Mouse (Mus musculus): ENCODE measurements around the gene Gm20696. TPM values are rescaled to one million over a fixed set of nuclear protein-coding genes. Genes with fewer than 3 reads are reported as not detected.

Gm20696 gene
- polyA plus RNA-seq, 1 experiment from 2014 or later, result 3.2 TPM

GRCm38 (mm10) chr6:99330169-99330568 is 336.4 kb downstream of the Gm20696 start:
- Histone ChIP-seq H3K4me2 (no peak overlapping the region), H3K9me3 (no peaks in the 10 kb centered on the region), H3K27ac (no peak overlapping the region), H3K27me3 (no peaks in the 10 kb centered on the region), H3K9ac (no peak overlapping the region), H3K36me3 (no peaks in the 10 kb centered on the region), H3K4me1 (peaks cover 9% of the 10 kb centered on the region), H3K4me3 (no peak overlapping the region)
- no peak for ATAC-seq (ENCODE audit: insufficient number of reproducible peaks, insufficient read depth, low FRiP score, low TSS enrichment, low read depth)
- WGBS, result 74% methylated on average over 4 of the region's 4 CpGs

GRCm38 (mm10) chr6:99328634-99329033 is 338.0 kb downstream of the Gm20696 start:
- Histone ChIP-seq H3K9ac (no peak overlapping the region), H3K4me1 (peaks cover 9% of the 10 kb centered on the region), H3K9me3 (no peaks in the 10 kb centered on the region), H3K27me3 (no peaks in the 10 kb centered on the region), H3K4me2 (no peak overlapping the region), H3K27ac (no peak overlapping the region), H3K36me3 (no peaks in the 10 kb centered on the region), H3K4me3 (no peak overlapping the region)
- no peak for ATAC-seq (ENCODE audit: insufficient number of reproducible peaks, insufficient read depth, low FRiP score, low TSS enrichment, low read depth)
- 25% methylated on average over 2 of the region's 2 CpGs for WGBS

- no peak for ATAC-seq (ENCODE audit: insufficient number of reproducible peaks, insufficient read depth, low FRiP score, low TSS enrichment, low read depth)
- WGBS, result 63% methylated on average over 6 of the region's 6 CpGs
- Histone ChIP-seq H3K4me3 (no peak overlapping the region), H3K9me3 (no peaks in the 10 kb centered on the region), H3K27ac (no peak overlapping the region), H3K4me2 (no peak overlapping the region), H3K36me3 (no peaks in the 10 kb centered on the region), H3K4me1 (peaks cover 9% of the 10 kb centered on the region), H3K27me3 (no peaks in the 10 kb centered on the region), H3K9ac (no peak overlapping the region)
Measured at GRCm38 (mm10) chr6:99328146-99328545, 338.5 kb downstream of the Gm20696 start.

- H3K4me1 ChIP-seq, result peaks cover 9% of the 10 kb centered on the region
- 76% methylated on average over 11 of the region's 11 CpGs for WGBS
- H3K9ac ChIP-seq, result no peak overlapping the region
- no peak overlapping the region for H3K4me3 ChIP-seq
- H3K4me2 ChIP-seq, result no peak overlapping the region
- no peaks in the 10 kb centered on the region for H3K9me3 ChIP-seq
- no peak overlapping the region for H3K27ac ChIP-seq
- no peaks in the 10 kb centered on the region for H3K36me3 ChIP-seq
- H3K27me3 ChIP-seq, result no peaks in the 10 kb centered on the region
- ATAC-seq (ENCODE audit: insufficient number of reproducible peaks, insufficient read depth, low FRiP score, low TSS enrichment, low read depth), result no peak
Measured at GRCm38 (mm10) chr6:99327721-99328120, 338.9 kb downstream of the Gm20696 start.

GRCm38 (mm10) chr6:99325881-99326280 is 340.7 kb downstream of the Gm20696 start:
- H3K9ac ChIP-seq, result no peak overlapping the region
- H3K9me3 ChIP-seq, result no peaks in the 10 kb centered on the region
- ATAC-seq (ENCODE audit: insufficient number of reproducible peaks, insufficient read depth, low FRiP score, low TSS enrichment, low read depth), result no peak
- H3K27ac ChIP-seq, result no peak overlapping the region
- H3K4me2 ChIP-seq, result no peak overlapping the region
- peaks cover 9% of the 10 kb centered on the region for H3K4me1 ChIP-seq
- 100% methylated on average over 2 of the region's 2 CpGs for WGBS
- 0 out of 2 replicates have a peak, but pooled peaks cover 4% of the 10 kb centered on the region for H3K27me3 ChIP-seq
- H3K4me3 ChIP-seq, result no peak overlapping the region
- H3K36me3 ChIP-seq, result no peaks in the 10 kb centered on the region

- Histone ChIP-seq H3K36me3 (no peaks in the 10 kb centered on the region), H3K4me1 (peaks cover 9% of the 10 kb centered on the region), H3K27ac (no peak overlapping the region), H3K9me3 (no peaks in the 10 kb centered on the region), H3K4me2 (no peak overlapping the region), H3K4me3 (no peak overlapping the region), H3K9ac (no peak overlapping the region), H3K27me3 (0 out of 2 replicates have a peak, but pooled peaks cover 4% of the 10 kb centered on the region)
- no peak for ATAC-seq (ENCODE audit: insufficient number of reproducible peaks, insufficient read depth, low FRiP score, low TSS enrichment, low read depth)
- WGBS, result 88% methylated on average over 5 of the region's 5 CpGs
Measured at GRCm38 (mm10) chr6:99325461-99325860, 341.1 kb downstream of the Gm20696 start.

- WGBS, result 84% methylated on average over 8 of the region's 8 CpGs
- Histone ChIP-seq H3K27me3 (0 out of 2 replicates have a peak, but pooled peaks cover 4% of the 10 kb centered on the region), H3K4me1 (no peaks in the 10 kb centered on the region), H3K9ac (no peak overlapping the region), H3K9me3 (no peaks in the 10 kb centered on the region), H3K4me2 (no peak overlapping the region), H3K27ac (no peak overlapping the region), H3K36me3 (no peaks in the 10 kb centered on the region), H3K4me3 (no peak overlapping the region)
- no peak for ATAC-seq (ENCODE audit: insufficient number of reproducible peaks, insufficient read depth, low FRiP score, low TSS enrichment, low read depth)
Measured at GRCm38 (mm10) chr6:99322132-99322904, 344.3 kb downstream of the Gm20696 start.

GRCm38 (mm10) chr6:99320444-99320843 is 346.2 kb downstream of the Gm20696 start:
- H3K27ac ChIP-seq, result no peak overlapping the region
- H3K9me3 ChIP-seq, result no peaks in the 10 kb centered on the region
- no peak overlapping the region for H3K4me3 ChIP-seq
- H3K27me3 ChIP-seq, result 0 out of 2 replicates have a peak, but pooled peaks cover 4% of the 10 kb centered on the region
- WGBS, result 76% methylated on average over 8 of the region's 8 CpGs
- no peaks in the 10 kb centered on the region for H3K4me1 ChIP-seq
- H3K4me2 ChIP-seq, result no peak overlapping the region
- no peak for ATAC-seq (ENCODE audit: insufficient number of reproducible peaks, insufficient read depth, low FRiP score, low TSS enrichment, low read depth)
- no peaks in the 10 kb centered on the region for H3K36me3 ChIP-seq
- no peak overlapping the region for H3K9ac ChIP-seq

GRCm38 (mm10) chr6:99319415-99320405 is 346.9 kb downstream of the Gm20696 start:
- Histone ChIP-seq H3K36me3 (no peaks in the 10 kb centered on the region), H3K9ac (no peak overlapping the region), H3K27me3 (0 out of 2 replicates have a peak, but pooled peaks cover 4% of the 10 kb centered on the region), H3K27ac (no peak overlapping the region), H3K4me2 (no peak overlapping the region), H3K4me3 (no peak overlapping the region), H3K9me3 (no peaks in the 10 kb centered on the region), H3K4me1 (no peaks in the 10 kb centered on the region)
- no peak for ATAC-seq (ENCODE audit: insufficient number of reproducible peaks, insufficient read depth, low FRiP score, low TSS enrichment, low read depth)
- WGBS, result 67% methylated on average over 19 of the region's 19 CpGs

GRCm38 (mm10) chr6:99314746-99315145 is 351.9 kb downstream of the Gm20696 start:
- no peaks in the 10 kb centered on the region for H3K36me3 ChIP-seq
- no peak for ATAC-seq (ENCODE audit: insufficient number of reproducible peaks, insufficient read depth, low FRiP score, low TSS enrichment, low read depth)
- no peaks in the 10 kb centered on the region for H3K4me1 ChIP-seq
- no peak overlapping the region for H3K27ac ChIP-seq
- H3K4me3 ChIP-seq, result no peak overlapping the region
- H3K4me2 ChIP-seq, result no peak overlapping the region
- H3K27me3 ChIP-seq, result no peaks in the 10 kb centered on the region
- H3K9ac ChIP-seq, result no peak overlapping the region
- H3K9me3 ChIP-seq, result no peaks in the 10 kb centered on the region
- 40% methylated on average over 3 of the region's 3 CpGs for WGBS

GRCm38 (mm10) chr6:99310529-99310928 is 356.1 kb downstream of the Gm20696 start:
- H3K27ac ChIP-seq, result no peak overlapping the region
- no peaks in the 10 kb centered on the region for H3K27me3 ChIP-seq
- no peaks in the 10 kb centered on the region for H3K4me1 ChIP-seq
- no peaks in the 10 kb centered on the region for H3K36me3 ChIP-seq
- no peak overlapping the region for H3K4me2 ChIP-seq
- no peak overlapping the region for H3K9ac ChIP-seq
- no peak overlapping the region for H3K4me3 ChIP-seq
- WGBS, result 73% methylated on average over 12 of the region's 12 CpGs
- no peaks in the 10 kb centered on the region for H3K9me3 ChIP-seq
- ATAC-seq (ENCODE audit: insufficient number of reproducible peaks, insufficient read depth, low FRiP score, low TSS enrichment, low read depth), result no peak

Measured in embryonic facial prominence, embryonic 13.5 days (tissue).